Comparison of ENCODE assay signal across 27 mouse cellular contexts in genomic region chr16:32980227-32980626, GRCm38 (mm10).
DNase-seq lines count a peak whose midpoint lies in the region; ATAC-seq and TF ChIP-seq lines count a peak whose summit lies in the region.
"Had no signal": no experiment of that assay in that cellular context is flagged by ENCODE, and none has a peak within 500 bp of the region (broad histone marks: within the 10 kb centered on the region; RNA-seq: fewer than 3 reads in every experiment).

No protein-coding gene starts in this region.

- no peaks in the 10 kb centered on the region for H3K27me3 ChIP-seq in forebrain, postnatal 0 days (ENCODE audit: insufficient read depth, low read length)
- no peaks in the 10 kb centered on the region for H3K27me3 ChIP-seq in forebrain, embryonic 14.5 days (replicated peaks; ENCODE audit: control insufficient read depth, insufficient read depth, low read length)
- H3K27me3 ChIP-seq in MEL (ENCODE audit: control insufficient read depth in 1 of 2, insufficient read depth in 2 of 2, low read length in 2 of 2): no peaks in the 10 kb centered on the region
- H3K27me3 ChIP-seq: CH12.LX; embryonic facial prominence, embryonic 12.5 days; embryonic facial prominence, embryonic 15.5 days; forebrain, embryonic 15.5 days; heart, embryonic 12.5 days; heart, embryonic 15.5 days; hindbrain, embryonic 13.5 days; intestine, embryonic 15.5 days had no signal

- no peak for TF ChIP-seq RAD21 in MEL (IDR thresholded peaks at IDR 0.05; ENCODE audit: low read depth, low read length)

- no peaks in the 10 kb centered on the region for H3K9me3 ChIP-seq in forebrain, postnatal 0 days (ENCODE audit: low read length)
- no peaks in the 10 kb centered on the region for H3K9me3 ChIP-seq in forebrain, embryonic 14.5 days (replicated peaks; ENCODE audit: control insufficient read depth, low read length)
- no peaks in the 10 kb centered on the region for H3K9me3 ChIP-seq in MEL (replicated peaks; ENCODE audit: insufficient read depth, low read length)
- H3K9me3 ChIP-seq: embryonic facial prominence, embryonic 12.5 days; embryonic facial prominence, embryonic 15.5 days; forebrain, embryonic 15.5 days; heart, embryonic 12.5 days; heart, embryonic 15.5 days; hindbrain, embryonic 10.5 days; hindbrain, embryonic 13.5 days; intestine, embryonic 15.5 days had no signal

- no peak for DNase-seq in forebrain, postnatal 0 days
- DNase-seq in forebrain, embryonic 14.5 days (ENCODE audit: low spot score): no peak
- DNase-seq in layer of hippocampus, adult 2 months (ENCODE audit: low spot score in 2 of 2): no peak
- no peak for DNase-seq in layer of hippocampus, adult 11-12 months (ENCODE audit: low spot score)
- DNase-seq in MEL (ENCODE audit: low read depth, low spot score): peak; percentile 15
- DNase-seq: adrenal gland, adult 8-10 months; adrenal gland, postnatal 25 days; B cell, adult 2 months; cerebellum, adult 2 months; cerebellum, adult 9-11 months; cerebellum, postnatal 25 days; gastrocnemius, postnatal 25 days; heart, adult 18-20 months; heart, postnatal 10 days; heart, postnatal 36 days; kidney, adult 11 months had no signal

- no peak overlapping the region for H3K27ac ChIP-seq in forebrain, postnatal 0 days (ENCODE audit: low read depth, low read length)
- H3K27ac ChIP-seq in forebrain, embryonic 14.5 days (ENCODE audit: low read depth, low read length): no peak overlapping the region
- peak overlapping the region; percentile 28; the same call in 1 of the 2 replicates for H3K27ac ChIP-seq in layer of hippocampus, adult 2 months
- no peak overlapping the region for H3K27ac ChIP-seq in MEL (ENCODE audit: control insufficient read depth, low read depth, low read length)
- H3K27ac ChIP-seq: embryonic facial prominence, embryonic 12.5 days; embryonic facial prominence, embryonic 15.5 days; forebrain, embryonic 15.5 days; heart, embryonic 15.5 days; hindbrain, embryonic 10.5 days; hindbrain, embryonic 13.5 days; intestine, embryonic 15.5 days had no signal

- no peaks in the 10 kb centered on the region for H3K4me1 ChIP-seq in forebrain, postnatal 0 days (ENCODE audit: insufficient read depth)
- no peaks in the 10 kb centered on the region for H3K4me1 ChIP-seq in forebrain, embryonic 14.5 days (ENCODE audit: control insufficient read depth, insufficient read depth, low read length)
- 0 out of 4 replicates have a peak, but pooled peaks cover 0 to 2% of the 10 kb centered on the region in 2 experiments for H3K4me1 ChIP-seq in MEL (ENCODE audit: control insufficient read depth in 1 of 2, insufficient read depth in 2 of 2, low read length in 2 of 2)
- H3K4me1 ChIP-seq: embryonic facial prominence, embryonic 12.5 days; embryonic facial prominence, embryonic 15.5 days; forebrain, embryonic 15.5 days; heart, embryonic 12.5 days; heart, embryonic 15.5 days; hindbrain, embryonic 10.5 days; hindbrain, embryonic 13.5 days; intestine, embryonic 15.5 days had no signal

- peak; percentile 8; the same call in 1 of the 2 replicates for ATAC-seq in forebrain, postnatal 0 days
- no peak for ATAC-seq in forebrain, embryonic 14.5 days
- ATAC-seq in inflammation-experienced regulatory T-cells, adult 6 months: no peak
- ATAC-seq: activated CD4-positive, CD25-positive, alpha-beta regulatory T cell, adult 4 months; forebrain, embryonic 15.5 days; intestine, embryonic 15.5 days had no signal

- TF ChIP-seq POLR2A in MEL (IDR thresholded peaks at IDR 0.05; ENCODE audit: control insufficient read depth in 1 of 2, insufficient read depth in 1 of 2, low read depth in 1 of 2, low read length in 2 of 2, poor library complexity in 1 of 2): no peak

- no peak overlapping the region for H3K4me2 ChIP-seq in forebrain, postnatal 0 days (ENCODE audit: low read depth)
- no peak overlapping the region for H3K4me2 ChIP-seq in forebrain, embryonic 14.5 days (ENCODE audit: low read length)
- H3K4me2 ChIP-seq: embryonic facial prominence, embryonic 12.5 days; embryonic facial prominence, embryonic 15.5 days; forebrain, embryonic 15.5 days; heart, embryonic 12.5 days; heart, embryonic 15.5 days; hindbrain, embryonic 13.5 days; intestine, embryonic 15.5 days had no signal

- TF ChIP-seq CTCF in forebrain, postnatal 0 days (IDR thresholded peaks at IDR 0.05; ENCODE audit: low read depth): no peak
- no peak for TF ChIP-seq CTCF in layer of hippocampus, adult 2 months (conservative IDR thresholded peaks at IDR 0.05)
- TF ChIP-seq CTCF in MEL (IDR thresholded peaks at IDR 0.05 in 2 of 3, conservative IDR thresholded peaks at IDR 0.05 in 1 of 3; ENCODE audit: control insufficient read depth in 1 of 3, insufficient read depth in 1 of 3, low read depth in 2 of 3, low read length in 3 of 3, poor library complexity in 1 of 3, severe bottlenecking in 1 of 3): no peak

- 54% methylated on average over 1 of the region's 1 CpGs for WGBS in forebrain, postnatal 0 days
- WGBS in forebrain, embryonic 14.5 days: 73% methylated on average over 1 of the region's 1 CpGs

- no peaks in the 10 kb centered on the region for H3K79me2 ChIP-seq in MEL (ENCODE audit: control insufficient read depth, insufficient read depth, low read length, poor library complexity)

- no peak overlapping the region for H3K4me3 ChIP-seq in forebrain, postnatal 0 days (ENCODE audit: low read depth, low read length)
- no peak overlapping the region for H3K4me3 ChIP-seq in forebrain, embryonic 14.5 days (ENCODE audit: low read depth, low read length)
- H3K4me3 ChIP-seq in layer of hippocampus, adult 2 months: no peak overlapping the region
- H3K4me3 ChIP-seq in MEL (ENCODE audit: control insufficient read depth in 1 of 2, insufficient read depth in 1 of 2, low read depth in 2 of 2, low read length in 2 of 2): no peak overlapping the region
- H3K4me3 ChIP-seq: embryonic facial prominence, embryonic 12.5 days; embryonic facial prominence, embryonic 15.5 days; forebrain, embryonic 15.5 days; heart, embryonic 12.5 days; heart, embryonic 15.5 days; hindbrain, embryonic 10.5 days; hindbrain, embryonic 13.5 days; intestine, embryonic 15.5 days had no signal

- peaks cover 24% of the 10 kb centered on the region for H3K36me3 ChIP-seq in forebrain, postnatal 0 days (ENCODE audit: insufficient read depth)
- H3K36me3 ChIP-seq in forebrain, embryonic 14.5 days (ENCODE audit: control insufficient read depth, insufficient read depth, low read length): peaks cover 70% of the 10 kb centered on the region
- H3K36me3 ChIP-seq in MEL (ENCODE audit: control insufficient read depth in 1 of 2, insufficient read depth in 2 of 2, low read length in 2 of 2): peaks cover 5 to 17% of the 10 kb centered on the region in 2 experiments

- no peak overlapping the region for H3K9ac ChIP-seq in forebrain, postnatal 0 days
- no peak overlapping the region for H3K9ac ChIP-seq in forebrain, embryonic 14.5 days (ENCODE audit: low read length)
- H3K9ac ChIP-seq in MEL (ENCODE audit: control insufficient read depth, low read depth, low read length, poor library complexity, severe bottlenecking): no peak overlapping the region
- H3K9ac ChIP-seq: embryonic facial prominence, embryonic 12.5 days; embryonic facial prominence, embryonic 15.5 days; forebrain, embryonic 15.5 days; heart, embryonic 12.5 days; heart, embryonic 15.5 days; hindbrain, embryonic 13.5 days; intestine, embryonic 15.5 days had no signal

- peak in 1 of 2 experiments; percentile 15; a peak in 1 of 4 replicates for TF ChIP-seq EP300 in MEL (IDR thresholded peaks at IDR 0.05; ENCODE audit: low read depth in 1 of 2, low read length in 2 of 2)

TF ChIP-seq in MEL, 35 proteins besides CTCF, POLR2A, EP300 and RAD21:
- TF ChIP-seq GATA1 (IDR thresholded peaks at IDR 0.05; ENCODE audit: low read depth, low read length) (peak; percentile 51), CHD1 (IDR thresholded peaks at IDR 0.05; ENCODE audit: low read depth, low read length) (no peak), MEF2A (IDR thresholded peaks at IDR 0.05; ENCODE audit: extremely low read depth, insufficient replicate concordance, low read depth, low read length, poor library complexity, severe bottlenecking) (no peak), ZC3H11A (IDR thresholded peaks at IDR 0.05; ENCODE audit: low read depth, low read length) (no peak), MYC (IDR thresholded peaks at IDR 0.05; ENCODE audit: low read depth, low read length) (no peak), ZMIZ1 (IDR thresholded peaks at IDR 0.05; ENCODE audit: low read depth, low read length) (no peak), GABPA (IDR thresholded peaks at IDR 0.05; ENCODE audit: low read depth, low read length) (no peak), ZKSCAN1 (IDR thresholded peaks at IDR 0.05; ENCODE audit: low read depth, low read length) (no peak), ELF1 (IDR thresholded peaks at IDR 0.05; ENCODE audit: low read depth, low read length) (peak; percentile 6; the same call in 1 of the 2 replicates), NELFE (IDR thresholded peaks at IDR 0.05; ENCODE audit: low read depth, low read length) (no peak), POLR2AphosphoS5 (IDR thresholded peaks at IDR 0.05; ENCODE audit: borderline replicate concordance, low read depth, low read length) (no peak), TBP (IDR thresholded peaks at IDR 0.05; ENCODE audit: low read depth, low read length) (no peak), UBTF (IDR thresholded peaks at IDR 0.05; ENCODE audit: borderline replicate concordance, insufficient read depth, low read depth, low read length) (no peak), MYB (IDR thresholded peaks at IDR 0.05; ENCODE audit: low read depth, low read length) (no peak), MAFK (IDR thresholded peaks at IDR 0.05; ENCODE audit: borderline replicate concordance, low read depth, low read length) (no peak), RCOR1 (IDR thresholded peaks at IDR 0.05; ENCODE audit: low read depth, low read length) (peak; percentile 20; the same call in 1 of the 2 replicates), BHLHE40 (IDR thresholded peaks at IDR 0.05; ENCODE audit: borderline replicate concordance, low read depth, low read length) (no peak), ETS1 (IDR thresholded peaks at IDR 0.05; ENCODE audit: low read depth, low read length) (no peak), TCF12 (IDR thresholded peaks at IDR 0.05; ENCODE audit: low read depth, low read length) (0 out of 2 replicates have a peak, but pooled peaks have one; percentile 26), SMC3 (IDR thresholded peaks at IDR 0.05; ENCODE audit: low read depth, low read length) (no peak), POLR2AphosphoS2 (IDR thresholded peaks at IDR 0.05; ENCODE audit: low read length) (no peak), SIN3A (IDR thresholded peaks at IDR 0.05; ENCODE audit: low read length) (no peak)
